Mouse (Mus musculus) hindbrain, embryonic 11.5 days (tissue): ENCODE measurements at regions not wholly inside any gene's neighbourhood (a gene's known extent, or its start where the extent isn't known, plus 50 kb on each side); places are given as distances from the start of the nearest gene placed in this dataset.
A peak's percentile ranks its signal among the peaks of the same experiment; 100 is the strongest.

Source experiments
- ATAC-seq: fragments of 200-750 bp; cut with Nextera tagmentation; 2 replicates; pipeline ENCODE4 v1.8.0; 2017; ENCODE audit warnings: mild to moderate bottlenecking, moderate TSS enrichment, moderate library complexity; ENCODE audit not compliant: low FRiP score
- DNase-seq: peaks from one replicate; pipeline ENCODE4 v3.0.0-alpha.2; 2015; ENCODE audit warnings: low spot score
- H3K27ac ChIP-seq: fragments of 300-500 bp; sonication (generic); 2 replicates; pipeline ENCODE4 v1.5.1; 2014; ENCODE audit warnings: mild to moderate bottlenecking, low read depth, low read length
- H3K27me3 ChIP-seq: fragments of 300-500 bp; sonication (generic); 2 replicates; pipeline ENCODE4 v1.6.1; 2014; ENCODE audit warnings: mild to moderate bottlenecking, low read length, moderate library complexity, mixed read lengths; ENCODE audit not compliant: control insufficient read depth, insufficient read depth
- H3K36me3 ChIP-seq: fragments of 300-500 bp; sonication (generic); 2 replicates; pipeline ENCODE4 v1.6.1; 2014; ENCODE audit warnings: mild to moderate bottlenecking, low read length, moderate library complexity, mixed read lengths; ENCODE audit not compliant: control insufficient read depth, insufficient read depth
- H3K4me1 ChIP-seq: fragments of 300-500 bp; sonication (generic); replicated peaks from 2 replicates; pipeline ENCODE4 v1.6.1; 2014; ENCODE audit warnings: low read length, mixed read lengths; ENCODE audit not compliant: control insufficient read depth, insufficient read depth
- H3K4me2 ChIP-seq: fragments of 300-500 bp; sonication (generic); replicated peaks from 2 replicates; pipeline ENCODE4 v1.6.1; 2014; ENCODE audit warnings: mild to moderate bottlenecking, low read depth, low read length
- H3K4me3 ChIP-seq: fragments of 300-500 bp; sonication (generic); 2 replicates; pipeline ENCODE4 v1.5.1; 2014; ENCODE audit warnings: low read depth, low read length
- H3K9ac ChIP-seq: fragments of 300-500 bp; sonication (generic); 2 replicates; pipeline ENCODE4 v1.6.1; 2014; ENCODE audit warnings: low read depth, low read length
- H3K9me3 ChIP-seq: fragments of 300-500 bp; sonication (generic); 2 replicates; pipeline ENCODE4 v1.6.1; 2016; ENCODE audit warnings: low read length; ENCODE audit not compliant: control insufficient read depth
- WGBS: fragments of 180-500 bp; shearing (Covaris S2); extraction: QIAGEN DNeasy Blood & Tissue Kit; methylation state at CpG from one replicate; pipeline ENCODE4 v1.1.7; 2014; 5-methylcytosine and 5-hydroxymethylcytosine counted together

- H3K27ac ChIP-seq: no peak overlapping the region
- H3K36me3 ChIP-seq: no peaks in the 10 kb centered on the region
- H3K4me1 ChIP-seq: no peaks in the 10 kb centered on the region
- DNase-seq (no peak), ATAC-seq (no peak)
- H3K27me3 ChIP-seq: no peaks in the 10 kb centered on the region
- H3K4me2 ChIP-seq: no peak overlapping the region
- no peak overlapping the region for H3K4me3 ChIP-seq
- H3K9ac ChIP-seq: no peak overlapping the region
- no peaks in the 10 kb centered on the region for H3K9me3 ChIP-seq
- WGBS: 77% methylated on average over 8 of the region's 8 CpGs
Measured at GRCm38 (mm10) chr7:145040871-145041270, 101.1 kb upstream of the Ccnd1 start.

- H3K36me3 ChIP-seq: no peaks in the 10 kb centered on the region
- ATAC-seq (no peak), DNase-seq (no peak)
- no peak overlapping the region for H3K4me2 ChIP-seq
- no peak overlapping the region for H3K4me3 ChIP-seq
- H3K9me3 ChIP-seq: no peaks in the 10 kb centered on the region
- H3K27me3 ChIP-seq: peaks cover 6% of the 10 kb centered on the region
- no peak overlapping the region for H3K27ac ChIP-seq
- no peaks in the 10 kb centered on the region; the same call in 1 of the 2 replicates for H3K4me1 ChIP-seq
- 70% methylated on average over 1 of the region's 1 CpGs for WGBS
- H3K9ac ChIP-seq: no peak overlapping the region
Measured at GRCm38 (mm10) chr7:145034385-145034784, 94.7 kb upstream of the Ccnd1 start.

DNA sequence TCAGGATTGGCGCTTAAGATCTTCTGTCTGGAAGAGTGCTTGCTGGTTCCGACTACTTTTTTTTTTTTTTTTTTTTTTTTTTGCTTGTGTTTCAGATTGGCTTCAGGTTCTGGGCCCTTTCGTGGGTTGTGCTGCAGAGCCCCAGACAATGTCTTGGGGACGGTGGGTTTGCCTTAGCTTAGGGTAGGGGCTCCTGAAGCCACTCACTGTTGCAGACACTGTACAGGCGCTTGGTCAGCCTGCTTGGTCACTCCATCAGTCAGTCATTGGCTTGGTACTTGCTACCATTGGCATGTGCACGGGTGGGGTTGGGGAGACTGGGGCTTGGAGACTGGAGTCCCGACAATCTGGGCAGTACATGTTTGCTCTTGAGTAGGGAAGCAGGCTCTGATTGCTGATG is 91.5 kb upstream of the Ccnd1 start:
- Histone ChIP-seq H3K9ac (no peak overlapping the region), H3K4me2 (peak overlapping the region; percentile 60), H3K36me3 (no peaks in the 10 kb centered on the region), H3K27me3 (peaks cover 8% of the 10 kb centered on the region), H3K4me3 (peak overlapping the region; percentile 24), H3K4me1 (no peaks in the 10 kb centered on the region; the same call in 1 of the 2 replicates), H3K27ac (no peak overlapping the region), H3K9me3 (no peaks in the 10 kb centered on the region)
- ATAC-seq: peak; percentile 52
- WGBS: 18% methylated on average over 7 of the region's 7 CpGs
- peak; percentile 41 for DNase-seq

DNA sequence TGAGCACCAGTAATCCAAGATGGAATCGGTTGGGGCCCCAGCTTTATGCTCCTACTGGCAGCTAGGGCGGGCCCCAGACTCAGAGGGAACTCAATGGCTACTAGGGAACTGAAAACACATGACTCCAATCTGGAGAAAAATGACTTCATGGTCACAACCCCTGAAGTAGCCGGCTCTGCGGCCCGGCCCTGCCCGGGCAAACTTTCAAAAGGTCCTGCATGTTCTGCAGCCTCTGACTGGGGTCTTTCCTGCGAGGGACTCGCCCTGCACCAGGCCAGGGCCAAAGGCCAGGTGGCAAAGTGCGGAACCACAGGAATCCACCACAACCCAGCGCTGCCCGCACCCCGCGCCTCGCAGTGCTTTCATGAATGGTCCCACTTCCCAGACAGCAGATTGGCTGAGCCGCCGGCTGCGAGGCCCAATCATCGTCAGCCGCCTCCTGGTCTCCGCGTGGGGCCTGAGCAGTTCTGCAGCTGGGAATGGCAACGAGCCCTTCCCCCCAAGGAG is 91.0 kb upstream of the Ccnd1 start:
- Histone ChIP-seq H3K4me2 (peak overlapping the region; percentile 60), H3K4me3 (peak overlapping the region; percentile 24), H3K27ac (no peak overlapping the region), H3K4me1 (no peaks in the 10 kb centered on the region; the same call in 1 of the 2 replicates), H3K9me3 (no peaks in the 10 kb centered on the region), H3K9ac (0 out of 2 replicates have a peak overlapping the region, but pooled peaks have one; percentile 37), H3K36me3 (no peaks in the 10 kb centered on the region), H3K27me3 (peaks cover 8% of the 10 kb centered on the region)
- peak; percentile 84 for DNase-seq
- WGBS: under 1% methylated on average over 22 of the region's 22 CpGs
- ATAC-seq: peak; percentile 96

DNA sequence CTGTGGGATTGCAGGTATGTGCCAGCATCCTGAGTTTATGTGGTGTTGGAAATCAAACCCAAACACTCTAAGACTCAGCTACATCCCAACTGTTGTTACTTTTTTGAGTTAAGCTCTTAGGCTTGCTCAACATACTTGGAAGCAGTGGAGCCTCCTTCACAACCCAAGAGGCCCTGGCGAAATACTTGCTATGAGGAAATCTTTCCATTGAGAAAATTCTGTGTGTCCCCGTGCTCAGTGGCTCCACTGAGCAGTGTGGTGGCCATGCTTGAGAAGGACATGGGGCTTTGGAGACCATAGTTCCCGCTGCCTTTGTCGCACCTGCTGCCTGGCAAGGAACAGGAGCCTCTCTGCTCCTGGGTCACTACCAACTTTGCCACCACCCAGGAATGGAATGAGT is 89.9 kb upstream of the Ccnd1 start:
- no peak for DNase-seq
- H3K4me3 ChIP-seq: no peak overlapping the region
- H3K36me3 ChIP-seq: no peaks in the 10 kb centered on the region
- H3K9ac ChIP-seq: no peak overlapping the region
- H3K27me3 ChIP-seq: peaks cover 8% of the 10 kb centered on the region
- no peaks in the 10 kb centered on the region for H3K9me3 ChIP-seq
- H3K27ac ChIP-seq: no peak overlapping the region
- WGBS: 79% methylated on average over 4 of the region's 4 CpGs
- no peak for ATAC-seq
- H3K4me2 ChIP-seq: no peak overlapping the region
- H3K4me1 ChIP-seq: no peaks in the 10 kb centered on the region; the same call in 1 of the 2 replicates

- H3K27me3 ChIP-seq: peaks cover 8% of the 10 kb centered on the region
- no peak overlapping the region for H3K27ac ChIP-seq
- H3K9ac ChIP-seq: no peak overlapping the region
- ATAC-seq (no peak), DNase-seq (peak; percentile 26)
- H3K4me2 ChIP-seq: no peak overlapping the region
- H3K4me1 ChIP-seq: no peaks in the 10 kb centered on the region; the same call in 1 of the 2 replicates
- 58% methylated on average over 4 of the region's 4 CpGs for WGBS
- no peaks in the 10 kb centered on the region for H3K9me3 ChIP-seq
- H3K36me3 ChIP-seq: no peaks in the 10 kb centered on the region
- no peak overlapping the region for H3K4me3 ChIP-seq
Measured at GRCm38 (mm10) chr7:145029124-145029523, 89.4 kb upstream of the Ccnd1 start.

DNA sequence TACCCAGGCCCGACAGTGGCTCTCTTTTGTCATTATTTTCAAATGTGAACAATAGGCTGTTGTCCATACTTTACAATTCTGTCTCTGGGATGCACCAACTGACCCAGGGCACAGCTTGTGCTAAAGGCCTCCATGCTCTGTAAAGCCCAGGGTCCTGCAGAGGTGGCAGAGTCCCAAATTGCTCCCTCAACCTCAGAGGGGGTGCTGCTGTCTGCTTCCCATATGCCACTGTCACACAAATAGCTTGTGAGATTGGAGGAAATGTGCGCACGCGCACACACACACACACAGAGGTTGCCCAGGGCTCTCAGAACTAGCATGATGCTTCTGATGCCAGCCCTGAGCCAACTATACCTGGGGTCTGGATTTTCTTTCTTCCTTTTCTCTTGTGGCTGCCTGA is 87.3 kb upstream of the Ccnd1 start:
- 73% methylated on average over 4 of the region's 4 CpGs for WGBS
- ATAC-seq: no peak
- Histone ChIP-seq H3K4me1 (no peaks in the 10 kb centered on the region; the same call in 1 of the 2 replicates), H3K27me3 (peaks cover 8% of the 10 kb centered on the region), H3K36me3 (no peaks in the 10 kb centered on the region), H3K4me3 (no peak overlapping the region), H3K27ac (no peak overlapping the region), H3K9ac (no peak overlapping the region), H3K9me3 (no peaks in the 10 kb centered on the region), H3K4me2 (no peak overlapping the region)
- DNase-seq: no peak

GRCm38 (mm10) chr7:145026014-145026285 is 86.2 kb upstream of the Ccnd1 start:
- H3K4me3 ChIP-seq: no peak overlapping the region
- no peaks in the 10 kb centered on the region for H3K9me3 ChIP-seq
- H3K9ac ChIP-seq: no peak overlapping the region
- H3K36me3 ChIP-seq: no peaks in the 10 kb centered on the region
- H3K4me1 ChIP-seq: no peaks in the 10 kb centered on the region; the same call in 1 of the 2 replicates
- H3K4me2 ChIP-seq: no peak overlapping the region
- ATAC-seq: no peak
- no peak overlapping the region for H3K27ac ChIP-seq
- 87% methylated on average over 5 of the region's 5 CpGs for WGBS
- DNase-seq: no peak
- H3K27me3 ChIP-seq: peaks cover 8% of the 10 kb centered on the region

DNA sequence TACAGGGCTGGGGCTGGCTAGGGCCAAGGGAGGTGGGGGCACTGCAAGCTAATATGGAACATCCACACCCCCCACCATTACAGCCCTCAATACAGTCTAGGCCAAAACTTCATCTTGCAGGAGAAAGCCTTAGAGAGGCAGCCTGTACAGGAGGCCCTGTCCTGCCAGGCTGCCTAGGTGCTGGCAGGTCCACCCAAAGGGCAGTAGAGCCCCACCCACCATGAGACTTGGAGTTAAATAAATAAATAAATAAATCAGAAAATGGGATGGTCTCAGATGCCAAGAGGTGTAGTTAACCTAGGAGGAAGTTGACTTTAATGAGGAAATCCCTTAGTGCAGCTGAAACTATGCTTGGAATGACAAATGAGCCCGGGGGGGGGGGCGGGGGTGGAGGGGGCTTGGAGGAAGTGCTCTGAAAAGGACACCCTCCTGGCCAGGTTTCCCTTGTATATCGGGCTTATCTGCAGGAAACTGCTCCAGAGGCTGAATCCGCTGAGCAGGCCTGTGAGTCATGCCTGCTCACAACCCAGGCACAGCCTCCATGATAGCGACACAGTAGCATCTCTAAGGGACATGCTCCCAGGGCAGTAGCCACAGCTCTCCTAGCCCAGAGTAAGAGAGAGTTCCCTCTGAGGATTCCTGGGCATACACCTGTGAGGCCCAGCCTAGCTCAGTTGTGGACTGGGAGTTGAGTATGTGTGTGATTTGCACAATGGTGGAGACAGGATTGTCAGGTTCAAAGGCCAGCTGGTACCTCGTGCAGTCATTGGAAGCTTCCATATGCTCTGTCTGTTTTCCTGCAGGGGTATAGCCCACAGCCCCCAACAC is 85.7 kb upstream of the Ccnd1 start:
- Histone ChIP-seq H3K4me2 (no peak overlapping the region), H3K9ac (no peak overlapping the region), H3K36me3 (no peaks in the 10 kb centered on the region), H3K4me3 (no peak overlapping the region), H3K27ac (no peak overlapping the region), H3K27me3 (peaks cover 8% of the 10 kb centered on the region), H3K9me3 (no peaks in the 10 kb centered on the region), H3K4me1 (no peaks in the 10 kb centered on the region; the same call in 1 of the 2 replicates)
- ATAC-seq (no peak), DNase-seq (no peak)
- WGBS: 62% methylated on average over 6 of the region's 6 CpGs
